Mouse (Mus musculus): ENCODE data around the gene Kif27. TPM values are rescaled to one million over a fixed set of nuclear protein-coding genes. Genes with fewer than 3 reads are reported as not detected.

The Kif27 gene
- total and polyA plus RNA-seq, 3 experiments: not detected

DNA sequence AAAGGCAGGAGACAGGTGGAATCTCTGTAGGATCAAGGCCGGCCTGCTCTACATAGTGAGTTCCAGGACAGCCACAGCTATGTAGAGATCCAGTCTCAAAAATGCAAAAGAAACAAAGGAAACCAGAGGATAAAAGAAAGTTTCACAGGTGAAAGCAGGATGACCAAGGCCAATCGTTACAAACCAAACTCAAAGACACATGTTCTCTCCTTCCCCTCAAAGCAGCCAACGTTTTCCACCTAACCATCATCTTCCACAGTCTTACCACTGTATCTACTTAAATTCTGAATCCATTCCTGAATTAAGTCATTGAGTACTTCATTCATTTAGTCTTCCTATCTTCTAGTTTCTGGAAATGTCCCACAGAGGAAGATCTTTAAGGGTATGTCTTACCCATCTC lies 29.5 kb upstream of the Kif27 start:
- no peaks in the 10 kb centered on the region for H3K79me2 ChIP-seq (replicated peaks; ENCODE audit: control insufficient read depth, extremely low read depth, insufficient read depth, poor library complexity, severe bottlenecking)
- in situ Hi-C loops (cut with MboI; ENCODE audit: low pct_ligation_motif_present, low pct_unique_long_range_greater_than_20kb, low sequenced_read_pairs): loop anchor here (10.0 to 25.0 kb wide), 3 partner anchors 151 to 234 kb away; partner anchors contain the start of gene Idnk
- no peak for DNase-seq (ENCODE audit: extremely low read depth)
- no peaks in the 10 kb centered on the region; a peak in 2 of 4 replicates for H3K4me1 ChIP-seq (ENCODE audit: control insufficient read depth in 1 of 2, insufficient read depth in 2 of 2)
- H3K9ac ChIP-seq (ENCODE audit: insufficient read depth, low read depth): no peak overlapping the region
- H3K4me3 ChIP-seq (replicated peaks in 1 of 3; ENCODE audit: low read depth in 2 of 3, low read length in 2 of 3, poor library complexity in 1 of 3): no peak overlapping the region
- peaks cover 16 to 46% of the 10 kb centered on the region in 2 experiments for H3K36me3 ChIP-seq (replicated peaks in 1 of 2; ENCODE audit: control insufficient read depth in 1 of 2, insufficient read depth in 1 of 2, low read length in 1 of 2)
- no peak overlapping the region for H3K4me2 ChIP-seq (ENCODE audit: insufficient read depth, low read depth, poor library complexity, severe bottlenecking)
- no peaks in the 10 kb centered on the region for H3K27me3 ChIP-seq (replicated peaks)
- dilution Hi-C loops (cut with MboI; ENCODE audit: extremely low pct_ligation_motif_present, extremely low pct_unique_long_range_greater_than_20kb, low sequenced_read_pairs): no loop called here
- H3K9me3 ChIP-seq (replicated peaks; ENCODE audit: low read length): no peaks in the 10 kb centered on the region
- H3K27ac ChIP-seq (ENCODE audit: insufficient read depth, low read depth): no peak overlapping the region
- TF ChIP-seq NRF1 (IDR thresholded peaks at IDR 0.05; ENCODE audit: low read depth, low read length) (no peak), SIN3A (IDR thresholded peaks at IDR 0.05; ENCODE audit: low read length) (no peak), TBP (conservative IDR thresholded peaks at IDR 0.05; ENCODE audit: low read depth, low read length) (no peak), CTCF (conservative IDR thresholded peaks at IDR 0.05 in 1 of 2, IDR thresholded peaks at IDR 0.05 in 1 of 2; ENCODE audit: low read depth in 2 of 2, low read length in 2 of 2) (no peak), ELF1 (IDR thresholded peaks at IDR 0.05; ENCODE audit: low read depth, low read length) (no peak), ZC3H11A (IDR thresholded peaks at IDR 0.05; ENCODE audit: low read depth, low read length) (no peak), BHLHE40 (IDR thresholded peaks at IDR 0.05; ENCODE audit: low read depth, low read length) (no peak), USF2 (conservative IDR thresholded peaks at IDR 0.05; ENCODE audit: low read depth, low read length) (no peak), E2F4 (IDR thresholded peaks at IDR 0.05; ENCODE audit: insufficient replicate concordance, low read depth, low read length) (no peak), GABPA (IDR thresholded peaks at IDR 0.05; ENCODE audit: insufficient replicate concordance, low read depth, low read length) (no peak), IRF4 (IDR thresholded peaks at IDR 0.05; ENCODE audit: low read depth, low read length) (no peak)

DNA sequence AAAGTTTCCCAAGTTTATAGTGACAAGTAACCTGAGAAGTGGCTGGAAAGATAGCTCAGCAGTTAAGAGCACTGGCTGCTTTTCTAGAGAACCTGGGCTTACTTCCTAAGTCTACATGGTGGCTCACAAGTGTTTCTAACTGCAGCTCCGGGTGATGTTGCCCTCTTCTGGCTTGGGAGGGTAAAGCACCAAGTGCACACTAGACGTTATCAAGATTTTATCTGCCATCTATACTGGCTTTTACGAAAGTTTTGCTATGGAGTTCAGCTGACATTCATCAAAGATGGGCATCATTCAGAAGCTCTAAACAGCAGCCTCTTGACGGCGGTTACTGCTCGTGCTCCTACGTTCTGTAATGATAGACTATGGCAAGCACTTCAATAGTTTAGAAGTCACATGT lies 29.0 kb upstream of the Kif27 start:
- dilution Hi-C loops (cut with MboI; ENCODE audit: extremely low pct_ligation_motif_present, extremely low pct_unique_long_range_greater_than_20kb, low sequenced_read_pairs) (no loop called here), in situ Hi-C loops (cut with MboI; ENCODE audit: low pct_ligation_motif_present, low pct_unique_long_range_greater_than_20kb, low sequenced_read_pairs) (loop anchor here (10.0 to 25.0 kb wide), 3 partner anchors 151 to 233 kb away; partner anchors contain the start of gene Idnk)
- H3K4me3 ChIP-seq (replicated peaks in 1 of 3; ENCODE audit: low read depth in 2 of 3, low read length in 2 of 3, poor library complexity in 1 of 3): no peak overlapping the region
- H3K36me3 ChIP-seq (replicated peaks in 1 of 2; ENCODE audit: control insufficient read depth in 1 of 2, insufficient read depth in 1 of 2, low read length in 1 of 2): peaks cover 13 to 43% of the 10 kb centered on the region in 2 experiments
- peak; percentile 73 for DNase-seq (ENCODE audit: extremely low read depth)
- no peaks in the 10 kb centered on the region for H3K9me3 ChIP-seq (replicated peaks; ENCODE audit: low read length)
- no peak overlapping the region for H3K27ac ChIP-seq (ENCODE audit: insufficient read depth, low read depth)
- H3K4me2 ChIP-seq (ENCODE audit: insufficient read depth, low read depth, poor library complexity, severe bottlenecking): no peak overlapping the region
- H3K9ac ChIP-seq (ENCODE audit: insufficient read depth, low read depth): no peak overlapping the region
- no peaks in the 10 kb centered on the region; a peak in 2 of 4 replicates for H3K4me1 ChIP-seq (ENCODE audit: control insufficient read depth in 1 of 2, insufficient read depth in 2 of 2)
- H3K79me2 ChIP-seq (replicated peaks; ENCODE audit: control insufficient read depth, extremely low read depth, insufficient read depth, poor library complexity, severe bottlenecking): no peaks in the 10 kb centered on the region
- no peaks in the 10 kb centered on the region for H3K27me3 ChIP-seq (replicated peaks)
- TF ChIP-seq CHD1 (IDR thresholded peaks at IDR 0.05; ENCODE audit: low read depth, low read length) (no peak), ZNF384 (IDR thresholded peaks at IDR 0.05; ENCODE audit: low read depth, low read length) (no peak), TBP (conservative IDR thresholded peaks at IDR 0.05; ENCODE audit: low read depth, low read length) (no peak), USF1 (IDR thresholded peaks at IDR 0.05; ENCODE audit: low read depth, low read length) (no peak), NELFE (IDR thresholded peaks at IDR 0.05; ENCODE audit: low read depth, low read length) (no peak), USF2 (conservative IDR thresholded peaks at IDR 0.05; ENCODE audit: low read depth, low read length) (no peak), ZC3H11A (IDR thresholded peaks at IDR 0.05; ENCODE audit: low read depth, low read length) (no peak), HCFC1 (IDR thresholded peaks at IDR 0.05; ENCODE audit: low read depth, low read length) (no peak), MXI1 (IDR thresholded peaks at IDR 0.05; ENCODE audit: low read depth, low read length) (no peak), ZKSCAN1 (IDR thresholded peaks at IDR 0.05; ENCODE audit: borderline replicate concordance, low read depth, low read length) (no peak), CHD2 (IDR thresholded peaks at IDR 0.05; ENCODE audit: low read length) (no peak), SMC3 (IDR thresholded peaks at IDR 0.05; ENCODE audit: low read depth, low read length) (peak; percentile 73), MAZ (IDR thresholded peaks at IDR 0.05; ENCODE audit: low read depth, low read length) (no peak), RAD21 (IDR thresholded peaks at IDR 0.05; ENCODE audit: low read depth, low read length) (peak; percentile 48), JUND (conservative IDR thresholded peaks at IDR 0.05; ENCODE audit: low read depth, low read length) (no peak), PAX5 (IDR thresholded peaks at IDR 0.05; ENCODE audit: low read length) (no peak), IRF4 (IDR thresholded peaks at IDR 0.05; ENCODE audit: low read depth, low read length) (no peak), BHLHE40 (IDR thresholded peaks at IDR 0.05; ENCODE audit: low read depth, low read length) (no peak), KAT2A (IDR thresholded peaks at IDR 0.05; ENCODE audit: insufficient replicate concordance, low read length) (no peak), EP300 (IDR thresholded peaks at IDR 0.05; ENCODE audit: low read length) (no peak), MAX (IDR thresholded peaks at IDR 0.05; ENCODE audit: low read length) (no peak), UBTF (IDR thresholded peaks at IDR 0.05; ENCODE audit: low read depth, low read length) (no peak), TCF12 (IDR thresholded peaks at IDR 0.05; ENCODE audit: low read depth, low read length) (0 out of 2 replicates have a peak, but pooled peaks have one; percentile 19), MYC (IDR thresholded peaks at IDR 0.05; ENCODE audit: low read depth, low read length) (0 out of 2 replicates have a peak, but pooled peaks have one; percentile 55), MEF2A (IDR thresholded peaks at IDR 0.05; ENCODE audit: borderline replicate concordance, low read depth, low read length) (no peak), CTCF (conservative IDR thresholded peaks at IDR 0.05 in 1 of 2, IDR thresholded peaks at IDR 0.05 in 1 of 2; ENCODE audit: low read depth in 2 of 2, low read length in 2 of 2) (peak; percentile 56 to 71), JUN (IDR thresholded peaks at IDR 0.05; ENCODE audit: insufficient read depth, low read depth, low read length) (no peak), POLR2A (IDR thresholded peaks at IDR 0.05; ENCODE audit: low read depth, low read length) (no peak)

Measured in CH12.LX (cell line).